Mouse (Mus musculus) embryonic facial prominence, embryonic 11.5 days (tissue): ENCODE data around the gene Cdk2ap2. TPM values are rescaled to one million over a fixed set of nuclear protein-coding genes. Genes with fewer than 3 reads are reported as not detected.

Experiments used
- ATAC-seq: fragments of 200-750 bp; cut with Nextera tagmentation; replicated peaks from 2 replicates; pipeline ENCODE4 v1.8.0; 2017; ENCODE audit warnings: low read depth; ENCODE audit not compliant: insufficient number of reproducible peaks, low FRiP score, low TSS enrichment
- DNase-seq: peaks from one replicate; pipeline ENCODE4 v3.0.0-alpha.2; 2015; ENCODE audit warnings: low spot score
- H3K27ac ChIP-seq: fragments of 300-500 bp; sonication (generic); replicated peaks from 2 replicates; pipeline ENCODE4 v1.5.1; 2014; ENCODE audit warnings: mild to moderate bottlenecking, low read depth, low read length, control low read depth
- H3K27me3 ChIP-seq: fragments of 300-500 bp; sonication (generic); 2 replicates; pipeline ENCODE4 v1.6.1; 2014; ENCODE audit warnings: mild to moderate bottlenecking, low read length, moderate library complexity, mixed read lengths; ENCODE audit not compliant: control insufficient read depth, insufficient read depth
- H3K36me3 ChIP-seq: fragments of 300-500 bp; sonication (generic); replicated peaks from 2 replicates; pipeline ENCODE4 v1.6.1; 2014; ENCODE audit warnings: low read depth, mild to moderate bottlenecking, low read length, moderate library complexity, mixed read lengths; ENCODE audit not compliant: control insufficient read depth, insufficient read depth
- H3K4me1 ChIP-seq: fragments of 300-500 bp; sonication (generic); 2 replicates; pipeline ENCODE4 v1.6.1; 2014; ENCODE audit warnings: low read length, mixed read lengths; ENCODE audit not compliant: control insufficient read depth, insufficient read depth
- H3K4me2 ChIP-seq: fragments of 300-500 bp; sonication (generic); 2 replicates; pipeline ENCODE4 v1.6.1; 2014; ENCODE audit warnings: low read depth, mild to moderate bottlenecking, control low read depth, low read length, moderate library complexity
- H3K4me3 ChIP-seq: fragments of 300-500 bp; sonication (generic); 2 replicates; pipeline ENCODE4 v1.5.1; 2014; ENCODE audit warnings: low read depth, low read length, control low read depth
- H3K9ac ChIP-seq: fragments of 300-500 bp; sonication (generic); replicated peaks from 2 replicates; pipeline ENCODE4 v1.6.1; 2014; ENCODE audit warnings: mild to moderate bottlenecking, control low read depth, low read length
- H3K9me3 ChIP-seq: fragments of 300-500 bp; sonication (generic); replicated peaks from 2 replicates; pipeline ENCODE4 v1.6.1; 2016; ENCODE audit warnings: mild to moderate bottlenecking, low read length, inconsistent platforms, mixed read lengths; ENCODE audit not compliant: control insufficient read depth
- WGBS: fragments of 180-500 bp; shearing (Covaris S2); extraction: QIAGEN DNeasy Blood & Tissue Kit; methylation state at CpG from one replicate; pipeline ENCODE4 v1.1.7; 2014; 5-methylcytosine and 5-hydroxymethylcytosine counted together
- polyA plus RNA-seq: library from polyadenylated mRNA; unstranded; fragments of >200 nt; fragmentation: Nextera tagmentation; extraction: Ambion mirVana; gene quantifications from 2 replicates; pipeline ENCODE4 v1.2.1, GENCODE M21; 2014

Gene Cdk2ap2
- polyA plus RNA-seq, 1 experiment from 2014 or later = 58.6 TPM

GRCm38 (mm10) chr19:4055216-4055946, 41.6 kb upstream of the Cdk2ap2 start:
- Histone ChIP-seq H3K4me1 (no peaks in the 10 kb centered on the region), H3K4me3 (no peak overlapping the region), H3K4me2 (no peak overlapping the region), H3K9ac (no peak overlapping the region), H3K27me3 (no peaks in the 10 kb centered on the region), H3K9me3 (no peaks in the 10 kb centered on the region), H3K36me3 (no peaks in the 10 kb centered on the region), H3K27ac (no peak overlapping the region)
- no peak for ATAC-seq
- 61% methylated on average over 8 of the region's 8 CpGs for WGBS
- no peak for DNase-seq

- 60% methylated on average over 15 of the region's 15 CpGs for WGBS
- Histone ChIP-seq H3K4me2 (no peak overlapping the region), H3K27ac (no peak overlapping the region), H3K9me3 (no peaks in the 10 kb centered on the region), H3K4me1 (no peaks in the 10 kb centered on the region), H3K27me3 (no peaks in the 10 kb centered on the region), H3K9ac (no peak overlapping the region), H3K36me3 (no peaks in the 10 kb centered on the region), H3K4me3 (no peak overlapping the region)
- ATAC-seq = no peak
- no peak for DNase-seq
Measured at GRCm38 (mm10) chr19:4055947-4056693, 40.9 kb upstream of the Cdk2ap2 start.

GRCm38 (mm10) chr19:4056727-4057126, 40.3 kb upstream of the Cdk2ap2 start:
- Histone ChIP-seq H3K9me3 (no peaks in the 10 kb centered on the region), H3K36me3 (no peaks in the 10 kb centered on the region), H3K9ac (no peak overlapping the region), H3K4me2 (no peak overlapping the region), H3K4me1 (no peaks in the 10 kb centered on the region), H3K27ac (no peak overlapping the region), H3K27me3 (no peaks in the 10 kb centered on the region), H3K4me3 (no peak overlapping the region)
- DNase-seq (no peak), ATAC-seq (no peak)
- WGBS = 39% methylated on average over 4 of the region's 4 CpGs

GRCm38 (mm10) chr19:4057389-4057788, 39.6 kb upstream of the Cdk2ap2 start:
- no peak for DNase-seq
- 80% methylated on average over 13 of the region's 13 CpGs for WGBS

GRCm38 (mm10) chr19:4057962-4058361, 39.0 kb upstream of the Cdk2ap2 start:
- 91% methylated on average over 7 of the region's 7 CpGs for WGBS
- H3K27ac ChIP-seq = no peak overlapping the region
- DNase-seq (no peak), ATAC-seq (no peak)
- H3K27me3 ChIP-seq = no peaks in the 10 kb centered on the region
- no peaks in the 10 kb centered on the region for H3K36me3 ChIP-seq
- H3K4me2 ChIP-seq = no peak overlapping the region
- H3K4me1 ChIP-seq = no peaks in the 10 kb centered on the region
- no peaks in the 10 kb centered on the region for H3K9me3 ChIP-seq
- no peak overlapping the region for H3K9ac ChIP-seq
- H3K4me3 ChIP-seq = no peak overlapping the region

More at GRCm38 (mm10) chr19:4057389-4057788, 39.6 kb upstream of the Cdk2ap2 start:
- Histone ChIP-seq H3K4me1 (no peaks in the 10 kb centered on the region), H3K9ac (no peak overlapping the region), H3K4me2 (no peak overlapping the region), H3K36me3 (no peaks in the 10 kb centered on the region), H3K9me3 (no peaks in the 10 kb centered on the region), H3K4me3 (no peak overlapping the region), H3K27ac (no peak overlapping the region), H3K27me3 (no peaks in the 10 kb centered on the region)
- no peak for ATAC-seq

- Histone ChIP-seq H3K4me1 (no peaks in the 10 kb centered on the region), H3K4me3 (no peak overlapping the region), H3K36me3 (no peaks in the 10 kb centered on the region), H3K9ac (no peak overlapping the region), H3K4me2 (no peak overlapping the region), H3K9me3 (no peaks in the 10 kb centered on the region), H3K27me3 (no peaks in the 10 kb centered on the region), H3K27ac (no peak overlapping the region)
- ATAC-seq (no peak), DNase-seq (no peak)
- WGBS = 91% methylated on average over 5 of the region's 5 CpGs
Measured at GRCm38 (mm10) chr19:4058581-4058980, 38.4 kb upstream of the Cdk2ap2 start.

- H3K9ac ChIP-seq = no peak within 1 kb of the TSS
- H3K4me1 ChIP-seq = no peaks in the 10 kb centered on the region
- no peaks in the 10 kb centered on the region for H3K36me3 ChIP-seq
- no peaks in the 10 kb centered on the region for H3K9me3 ChIP-seq
- no peak within 1 kb of the TSS for H3K27ac ChIP-seq
- H3K4me3 ChIP-seq = no peak within 1 kb of the TSS
- WGBS = 83% methylated on average over 15 of the region's 15 CpGs
- ATAC-seq = no peak
- no peaks in the 10 kb centered on the region for H3K27me3 ChIP-seq
- no peak for DNase-seq
- no peak within 1 kb of the TSS for H3K4me2 ChIP-seq
Measured at GRCm38 (mm10) chr19:4059069-4059740, 37.8 kb upstream of the Cdk2ap2 start, which contains the start of gene Gstp3. TSS of gene Gstp3 (minus strand) at chr19:4059569.
